Mouse (Mus musculus) heart, embryonic 16.5 days (tissue): ENCODE data around the gene Foxo3. TPM values are rescaled to one million over a fixed set of nuclear protein-coding genes. Genes with fewer than 3 reads are reported as not detected.

Experiments
- ATAC-seq: fragments of 200-750 bp; cut with Nextera tagmentation; replicated peaks from 2 replicates; pipeline ENCODE4 v1.8.0; 2017; ENCODE audit warnings: moderate number of reproducible peaks; ENCODE audit not compliant: insufficient read depth, low FRiP score; ENCODE audit errors: extremely low read depth
- H3K27ac ChIP-seq: fragments of 300-500 bp; sonication (generic); 2 replicates; pipeline ENCODE4 v1.5.1; 2014; ENCODE audit warnings: mild to moderate bottlenecking, low read length, control low read depth, moderate library complexity
- H3K27me3 ChIP-seq: fragments of 300-500 bp; sonication (generic); 2 replicates; pipeline ENCODE4 v1.6.1; 2014; ENCODE audit warnings: low read length, mixed read lengths; ENCODE audit not compliant: control insufficient read depth, insufficient read depth
- H3K36me3 ChIP-seq: fragments of 300-500 bp; sonication (generic); 2 replicates; pipeline ENCODE4 v1.6.1; 2014; ENCODE audit not compliant: control insufficient read depth, insufficient read depth
- H3K4me1 ChIP-seq: fragments of 300-500 bp; sonication (generic); 2 replicates; pipeline ENCODE4 v1.6.1; 2014; ENCODE audit warnings: low read length, mixed read lengths; ENCODE audit not compliant: control insufficient read depth, insufficient read depth
- H3K4me2 ChIP-seq: fragments of 300-500 bp; sonication (generic); 2 replicates; pipeline ENCODE4 v1.6.1; 2014; ENCODE audit warnings: low read depth, mild to moderate bottlenecking, control low read depth, low read length
- H3K4me3 ChIP-seq: fragments of 300-500 bp; sonication (generic); 2 replicates; pipeline ENCODE4 v1.5.1; 2014; ENCODE audit warnings: mild to moderate bottlenecking, control low read depth, low read length
- H3K9ac ChIP-seq: fragments of 300-500 bp; sonication (generic); 2 replicates; pipeline ENCODE4 v1.6.1; 2014; ENCODE audit warnings: low read length, control low read depth
- H3K9me3 ChIP-seq: fragments of 300-500 bp; sonication (generic); replicated peaks from 2 replicates; pipeline ENCODE4 v1.6.1; 2016; ENCODE audit warnings: low read length; ENCODE audit not compliant: control insufficient read depth
- WGBS: fragments of 180-500 bp; shearing (Covaris S2); extraction: QIAGEN DNeasy Blood & Tissue Kit; methylation state at CpG from one replicate; pipeline ENCODE4 v1.1.7; 2014; 5-methylcytosine and 5-hydroxymethylcytosine counted together
- polyA plus RNA-seq: library from polyadenylated mRNA; unstranded; fragments of >200 nt; fragmentation: Nextera tagmentation; extraction: Ambion mirVana; gene quantifications from 2 replicates; pipeline ENCODE4 v1.2.1, GENCODE M21; 2015

Gene Foxo3
- polyA plus RNA-seq, 1 experiment from 2014 or later = 5.5 TPM

DNA sequence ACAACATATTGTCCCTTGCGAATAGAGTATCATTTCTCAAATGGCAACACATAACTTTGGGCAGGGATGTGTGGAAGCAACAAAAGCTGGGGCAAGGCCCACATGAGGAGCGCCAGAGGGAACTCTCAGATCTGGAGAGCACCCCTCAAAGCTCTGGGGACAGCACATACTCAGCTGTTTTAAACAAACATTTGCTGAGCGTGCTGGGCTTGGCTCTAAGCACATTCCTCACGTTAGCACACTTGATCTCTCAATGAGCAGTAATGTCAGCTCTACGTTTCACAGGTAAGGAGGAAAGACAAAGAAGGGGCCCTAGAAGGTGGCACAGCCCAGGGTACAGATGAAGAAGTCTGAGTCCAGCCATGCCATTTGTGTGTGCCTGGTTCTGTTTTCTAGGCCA lies 131.3 kb downstream of the Foxo3 start:
- H3K4me2 ChIP-seq = no peak overlapping the region
- no peaks in the 10 kb centered on the region for H3K27me3 ChIP-seq
- H3K4me3 ChIP-seq = no peak overlapping the region
- no peak overlapping the region for H3K9ac ChIP-seq
- 69% methylated on average over 5 of the region's 5 CpGs for WGBS
- no peaks in the 10 kb centered on the region for H3K4me1 ChIP-seq
- no peak for ATAC-seq
- no peak overlapping the region for H3K27ac ChIP-seq
- H3K36me3 ChIP-seq = no peaks in the 10 kb centered on the region
- H3K9me3 ChIP-seq = 0 out of 2 replicates have a peak, but pooled peaks cover 5% of the 10 kb centered on the region

DNA sequence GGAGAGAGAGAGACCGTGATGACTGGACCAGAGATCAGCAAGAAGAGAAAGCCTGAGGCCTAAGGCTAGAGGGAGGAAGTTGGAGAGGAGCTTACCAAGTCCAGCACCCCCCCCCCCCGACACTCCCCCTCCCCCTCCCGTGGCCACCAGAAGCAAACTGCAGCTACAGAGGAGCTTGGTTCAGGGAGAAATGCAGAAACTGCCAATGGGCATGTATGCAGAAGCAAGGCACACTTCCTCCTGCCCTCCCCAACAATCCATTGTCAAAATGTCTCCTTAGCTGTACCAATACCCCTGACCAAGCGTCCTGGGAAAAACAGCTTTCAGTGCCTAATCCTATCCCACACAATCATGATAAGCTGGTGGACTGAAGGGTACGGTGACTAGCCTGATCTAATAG lies 131.8 kb downstream of the Foxo3 start:
- ATAC-seq = no peak
- Histone ChIP-seq H3K4me1 (no peaks in the 10 kb centered on the region), H3K9me3 (0 out of 2 replicates have a peak, but pooled peaks cover 2% of the 10 kb centered on the region), H3K36me3 (no peaks in the 10 kb centered on the region), H3K4me2 (no peak overlapping the region), H3K27me3 (no peaks in the 10 kb centered on the region), H3K4me3 (no peak overlapping the region), H3K9ac (no peak overlapping the region), H3K27ac (no peak overlapping the region)
- 62% methylated on average over 5 of the region's 5 CpGs for WGBS

DNA sequence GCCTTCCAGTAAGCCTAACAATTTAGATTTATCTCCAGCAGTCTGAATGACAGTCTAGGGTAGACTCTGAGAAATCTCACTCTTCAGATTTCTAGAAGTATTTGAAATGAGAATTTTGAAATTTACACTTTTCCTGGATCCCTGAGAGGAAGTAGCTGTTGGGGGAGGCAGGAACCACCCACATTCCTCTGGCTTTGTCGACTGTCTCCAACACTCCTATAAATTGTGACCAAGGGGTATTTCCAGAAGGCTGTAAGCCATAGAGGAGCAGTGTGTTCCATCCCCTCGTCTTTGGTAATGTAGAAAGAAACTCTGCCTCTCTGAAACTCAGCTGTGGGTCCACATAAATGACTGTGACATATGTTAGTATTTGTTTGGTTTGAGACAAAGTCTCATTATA lies 132.4 kb downstream of the Foxo3 start:
- H3K4me1 ChIP-seq = no peaks in the 10 kb centered on the region
- 58% methylated on average over 2 of the region's 2 CpGs for WGBS
- no peaks in the 10 kb centered on the region for H3K9me3 ChIP-seq
- no peak overlapping the region for H3K9ac ChIP-seq
- H3K27me3 ChIP-seq = no peaks in the 10 kb centered on the region
- no peak for ATAC-seq
- H3K27ac ChIP-seq = no peak overlapping the region
- H3K4me3 ChIP-seq = no peak overlapping the region
- no peaks in the 10 kb centered on the region for H3K36me3 ChIP-seq
- H3K4me2 ChIP-seq = no peak overlapping the region

GRCm38 (mm10) chr10:42142791-42143190 lies 133.8 kb downstream of the Foxo3 start:
- Histone ChIP-seq H3K9ac (no peak overlapping the region), H3K4me3 (no peak overlapping the region), H3K27me3 (no peaks in the 10 kb centered on the region), H3K4me2 (no peak overlapping the region), H3K9me3 (no peaks in the 10 kb centered on the region), H3K4me1 (no peaks in the 10 kb centered on the region), H3K27ac (no peak overlapping the region), H3K36me3 (no peaks in the 10 kb centered on the region)
- 91% methylated on average over 1 of the region's 1 CpGs for WGBS
- no peak for ATAC-seq

GRCm38 (mm10) chr10:42142081-42142480 lies 134.5 kb downstream of the Foxo3 start:
- 52% methylated on average over 9 of the region's 9 CpGs for WGBS
- peaks cover 3% of the 10 kb centered on the region; the same call in 1 of the 2 replicates for H3K9me3 ChIP-seq
- no peak overlapping the region for H3K4me3 ChIP-seq
- H3K4me2 ChIP-seq = no peak overlapping the region
- no peak overlapping the region for H3K27ac ChIP-seq
- H3K27me3 ChIP-seq = no peaks in the 10 kb centered on the region
- no peaks in the 10 kb centered on the region for H3K36me3 ChIP-seq
- no peak for ATAC-seq
- no peak overlapping the region for H3K9ac ChIP-seq
- H3K4me1 ChIP-seq = no peaks in the 10 kb centered on the region

GRCm38 (mm10) chr10:42139749-42140148 lies 136.8 kb downstream of the Foxo3 start:
- WGBS = 71% methylated on average over 1 of the region's 1 CpGs
- Histone ChIP-seq H3K4me3 (no peak overlapping the region), H3K9me3 (peaks cover 3% of the 10 kb centered on the region; the same call in 1 of the 2 replicates), H3K4me2 (no peak overlapping the region), H3K27ac (no peak overlapping the region), H3K27me3 (no peaks in the 10 kb centered on the region), H3K4me1 (0 out of 2 replicates have a peak, but pooled peaks cover 2% of the 10 kb centered on the region), H3K36me3 (no peaks in the 10 kb centered on the region), H3K9ac (no peak overlapping the region)
- ATAC-seq = no peak

DNA sequence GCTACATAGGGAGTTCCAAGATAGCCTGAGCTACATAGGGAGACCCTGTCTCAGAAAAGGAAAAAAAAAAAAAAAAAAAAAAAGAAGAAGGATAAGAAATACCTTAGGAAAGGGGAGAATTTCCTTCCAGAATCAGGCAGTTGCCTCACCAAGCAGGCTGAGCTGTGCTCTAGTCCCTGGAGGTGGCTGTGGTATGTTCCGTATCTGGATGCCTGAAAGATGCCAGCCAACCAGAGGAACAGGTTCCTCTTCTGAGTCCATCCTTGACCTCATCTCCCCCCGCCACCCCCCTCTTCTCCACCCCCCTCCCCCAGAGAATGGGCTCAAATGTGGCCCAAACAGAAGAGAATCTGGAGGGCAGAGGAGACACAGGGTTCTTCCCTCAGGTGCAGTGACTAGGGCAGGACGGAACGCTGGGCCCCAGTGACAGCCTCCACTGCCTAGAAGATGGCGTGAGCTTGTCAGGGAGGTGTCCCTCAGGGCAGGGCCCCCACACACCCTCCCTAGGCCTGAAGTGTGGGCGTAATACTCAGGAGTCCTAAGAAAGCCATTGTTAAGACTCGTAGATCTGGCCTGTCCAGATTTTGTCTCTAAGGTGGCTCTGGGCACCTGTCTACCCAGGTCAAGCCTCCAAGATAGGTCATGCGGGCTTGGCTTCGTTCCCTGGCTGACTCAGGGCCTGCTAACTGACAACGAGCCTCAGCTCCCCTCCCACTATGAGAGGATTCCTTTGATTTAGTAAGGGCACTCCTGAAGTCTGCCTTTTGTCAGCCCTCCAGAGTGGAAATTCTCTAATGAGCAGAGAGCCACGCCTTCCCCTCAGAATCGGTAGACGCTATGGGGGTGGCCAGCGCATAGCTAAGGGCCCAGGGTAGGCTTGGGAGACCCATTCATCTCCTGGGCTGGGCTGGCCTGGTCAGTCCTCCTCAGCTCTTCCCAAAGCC lies 141.5 kb downstream of the Foxo3 start:
- H3K4me2 ChIP-seq = no peak overlapping the region
- peaks cover 7% of the 10 kb centered on the region for H3K9me3 ChIP-seq
- H3K27ac ChIP-seq = no peak overlapping the region
- no peaks in the 10 kb centered on the region for H3K36me3 ChIP-seq
- H3K9ac ChIP-seq = no peak overlapping the region
- no peaks in the 10 kb centered on the region for H3K27me3 ChIP-seq
- ATAC-seq = no peak
- 0 out of 2 replicates have a peak, but pooled peaks cover 2% of the 10 kb centered on the region for H3K4me1 ChIP-seq
- WGBS = 61% methylated on average over 14 of the region's 14 CpGs
- no peak overlapping the region for H3K4me3 ChIP-seq

Other genes with a start within 250 kb of the Foxo3 start
- gene Afg1l, start 201.8 kb upstream of the Foxo3 start, polyA plus RNA-seq = 19.5 and 22.1 TPM in 2 replicates
- 363 and 415 TPM in 2 replicates for gene Snx3, start 225.3 kb upstream of the Foxo3 start, polyA plus RNA-seq